ENCODE assay signal across 19 mouse cellular contexts in the genomic region with DNA sequence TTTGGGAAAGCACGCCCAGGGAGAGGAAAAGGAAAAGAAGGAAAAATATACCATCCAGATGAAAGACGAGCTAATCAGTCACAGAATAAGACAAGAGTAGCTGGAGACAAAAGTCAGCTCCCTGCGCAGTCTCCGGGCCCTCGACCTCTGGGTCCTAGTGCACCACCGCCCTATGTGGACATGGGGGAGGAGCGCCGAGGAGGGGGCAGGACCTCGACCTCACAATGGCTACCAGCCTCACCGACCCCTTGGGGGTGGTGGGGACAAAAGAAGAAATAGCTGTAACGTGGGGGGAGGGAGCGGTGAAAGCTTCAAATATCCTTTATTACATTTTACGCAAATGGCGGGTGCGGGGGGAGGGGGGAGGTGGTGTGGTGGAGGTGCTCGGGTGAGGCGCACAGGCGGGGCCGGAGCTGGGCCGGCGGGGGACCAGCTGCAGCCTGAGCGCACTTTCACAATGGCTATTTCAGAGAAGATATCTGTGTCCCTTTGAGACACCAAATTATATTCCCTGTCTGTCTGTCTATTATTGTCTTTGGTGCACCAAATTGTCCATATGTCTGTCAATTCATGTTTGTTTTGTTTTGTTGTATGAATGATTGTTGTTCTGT. TPM values are rescaled to one million over a fixed set of nuclear protein-coding genes. Genes with fewer than 3 reads are reported as not detected.
DNase-seq lines count a peak whose midpoint lies in the region; ATAC-seq and TF ChIP-seq lines count a peak whose summit lies in the region.
"Had no signal": no experiment of that assay in that cellular context is flagged by ENCODE, and none has a peak within 500 bp of the region (broad histone marks: within the 10 kb centered on the region; RNA-seq: fewer than 3 reads in every experiment).

No protein-coding gene starts in this region.

- no peak for DNase-seq in layer of hippocampus, adult 2 months (ENCODE audit: low spot score in 2 of 2)
- no peak for DNase-seq in layer of hippocampus, adult 18-20 months (ENCODE audit: low spot score in 2 of 2)
- DNase-seq in cerebellum, adult 9-10 months, result peak; percentile 15
- DNase-seq in hindbrain, embryonic 10.5 days (ENCODE audit: low spot score), result peak; percentile 29
- peak; percentile 47 for DNase-seq in midbrain, postnatal 0 days (ENCODE audit: low spot score)
- DNase-seq in thymus, adult 2 months, result no peak
- no peak for DNase-seq in heart, postnatal 10 days
- no peak for DNase-seq in lung, postnatal 0 days (ENCODE audit: low spot score)
- DNase-seq: adrenal gland, adult 2 months; heart, postnatal 14 days; kidney, adult 8-10 months; lung, postnatal 4 days had no signal

- TF ChIP-seq EP300 in lung, postnatal 0 days (IDR thresholded peaks at IDR 0.05), result no peak

- WGBS in hindbrain, embryonic 10.5 days, result 75% methylated on average over 22 of the region's 22 CpGs
- WGBS in midbrain, postnatal 0 days, result 74% methylated on average over 22 of the region's 22 CpGs
- 94% methylated on average over 22 of the region's 22 CpGs for WGBS in thymus, adult 2 months
- 89% methylated on average over 22 of the region's 22 CpGs for WGBS in lung, postnatal 0 days

- H3K27ac ChIP-seq in layer of hippocampus, adult 2 months, result no peak overlapping the region
- peak overlapping the region; percentile 23 for H3K27ac ChIP-seq in hindbrain, embryonic 10.5 days
- no peak overlapping the region for H3K27ac ChIP-seq in midbrain, postnatal 0 days (ENCODE audit: low read depth, low read length)
- no peak overlapping the region for H3K27ac ChIP-seq in thymus, adult 2 months (ENCODE audit: control insufficient read depth, insufficient read depth, low read length)
- no peak overlapping the region for H3K27ac ChIP-seq in lung, postnatal 0 days (ENCODE audit: low read length)
- H3K27ac ChIP-seq: embryonic facial prominence, embryonic 13.5 days; liver, embryonic 14.5 days had no signal

- H3K4me1 ChIP-seq in hindbrain, embryonic 10.5 days (replicated peaks), result no peaks in the 10 kb centered on the region
- no peaks in the 10 kb centered on the region for H3K4me1 ChIP-seq in midbrain, postnatal 0 days (ENCODE audit: insufficient read depth, low read length)
- H3K4me1 ChIP-seq in thymus, adult 2 months (replicated peaks; ENCODE audit: control insufficient read depth, insufficient read depth, low read length), result no peaks in the 10 kb centered on the region
- H3K4me1 ChIP-seq in lung, postnatal 0 days (ENCODE audit: insufficient read depth, low read depth, low read length), result no peaks in the 10 kb centered on the region
- H3K4me1 ChIP-seq: embryonic facial prominence, embryonic 13.5 days had no signal

- intact Hi-C loops in heart, postnatal 10 days (cut with DNase I), result no loop called here

- no peaks in the 10 kb centered on the region for H3K27me3 ChIP-seq in hindbrain, embryonic 10.5 days (ENCODE audit: insufficient read depth, poor library complexity, severe bottlenecking)
- no peaks in the 10 kb centered on the region for H3K27me3 ChIP-seq in midbrain, postnatal 0 days (ENCODE audit: insufficient read depth, low read length)
- H3K27me3 ChIP-seq in thymus, adult 2 months (ENCODE audit: control insufficient read depth, insufficient read depth, low read length), result no peaks in the 10 kb centered on the region
- H3K27me3 ChIP-seq in lung, postnatal 0 days (replicated peaks; ENCODE audit: insufficient read depth, low read length), result no peaks in the 10 kb centered on the region
- H3K27me3 ChIP-seq: embryonic facial prominence, embryonic 13.5 days had no signal

- TF ChIP-seq CTCF in layer of hippocampus, adult 2 months (conservative IDR thresholded peaks at IDR 0.05), result no peak
- no peak for TF ChIP-seq CTCF in midbrain, postnatal 0 days (IDR thresholded peaks at IDR 0.05)
- TF ChIP-seq CTCF in thymus, adult 2 months (IDR thresholded peaks at IDR 0.05; ENCODE audit: borderline replicate concordance, control insufficient read depth, extremely low read depth, insufficient read depth, low read length, poor library complexity), result no peak
- no peak for TF ChIP-seq CTCF in lung, postnatal 0 days (IDR thresholded peaks at IDR 0.05)

- ATAC-seq in midbrain, postnatal 0 days (ENCODE audit: low FRiP score), result peak; percentile 65; the same call in 1 of the 2 replicates
- ATAC-seq in lung, postnatal 0 days, result no peak
- ATAC-seq: CD4-positive, CD25-positive, alpha-beta regulatory T cell, adult 4 months had no signal

- 0 out of 2 replicates have a peak, but pooled peaks cover 4% of the 10 kb centered on the region for H3K36me3 ChIP-seq in hindbrain, embryonic 10.5 days
- no peaks in the 10 kb centered on the region for H3K36me3 ChIP-seq in midbrain, postnatal 0 days (ENCODE audit: insufficient read depth, low read length)
- no peaks in the 10 kb centered on the region for H3K36me3 ChIP-seq in thymus, adult 2 months (ENCODE audit: control insufficient read depth, insufficient read depth, low read length)
- no peaks in the 10 kb centered on the region for H3K36me3 ChIP-seq in lung, postnatal 0 days (ENCODE audit: insufficient read depth, low read length)
- H3K36me3 ChIP-seq: embryonic facial prominence, embryonic 13.5 days had no signal

- no peak overlapping the region for H3K9ac ChIP-seq in midbrain, postnatal 0 days (replicated peaks; ENCODE audit: low read length, poor library complexity, severe bottlenecking)
- H3K9ac ChIP-seq in lung, postnatal 0 days (replicated peaks; ENCODE audit: low read depth), result no peak overlapping the region
- H3K9ac ChIP-seq: embryonic facial prominence, embryonic 13.5 days; liver, embryonic 14.5 days had no signal

- peaks cover 20% of the 10 kb centered on the region; the same call in 1 of the 2 replicates for H3K9me3 ChIP-seq in hindbrain, embryonic 10.5 days
- H3K9me3 ChIP-seq in midbrain, postnatal 0 days (ENCODE audit: low read length), result no peaks in the 10 kb centered on the region
- H3K9me3 ChIP-seq in lung, postnatal 0 days (ENCODE audit: low read length), result no peaks in the 10 kb centered on the region

- H3K4me3 ChIP-seq in layer of hippocampus, adult 2 months, result peak overlapping the region; percentile 11; the same call in 1 of the 2 replicates
- H3K4me3 ChIP-seq in hindbrain, embryonic 10.5 days, result peak overlapping the region; percentile 18
- H3K4me3 ChIP-seq in midbrain, postnatal 0 days (ENCODE audit: low read depth, low read length), result peak overlapping the region; percentile 13; the same call in 1 of the 2 replicates
- H3K4me3 ChIP-seq in thymus, adult 2 months (ENCODE audit: control insufficient read depth, insufficient read depth, low read length), result no peak overlapping the region
- H3K4me3 ChIP-seq in lung, postnatal 0 days (ENCODE audit: low read depth, low read length), result no peak overlapping the region
- H3K4me3 ChIP-seq: embryonic facial prominence, embryonic 13.5 days; myocyte had no signal

- no peak for TF ChIP-seq POLR2A in thymus, adult 2 months (IDR thresholded peaks at IDR 0.05; ENCODE audit: control insufficient read depth, extremely low read depth, insufficient read depth, low read length, poor library complexity)

- H3K4me2 ChIP-seq in midbrain, postnatal 0 days (ENCODE audit: low read depth, low read length, poor library complexity, severe bottlenecking), result no peak overlapping the region
- no peak overlapping the region for H3K4me2 ChIP-seq in lung, postnatal 0 days (replicated peaks; ENCODE audit: low read depth, low read length)
- H3K4me2 ChIP-seq: embryonic facial prominence, embryonic 13.5 days had no signal

RNA-seq across cellular contexts. Expression of a gene that starts 30.3 kb away (rescaled TPM):
- not detected for total RNA-seq in layer of hippocampus, adult 2 months (2021)
- not detected for total RNA-seq in layer of hippocampus, adult 18-20 months (2021)
- polyA plus RNA-seq in hindbrain, embryonic 10.5 days (2016; fragmentation: Nextera tagmentation; extraction: Ambion mirVana), result not detected in 2 replicates
- not detected in 2 replicates for total RNA-seq in midbrain, postnatal 0 days (2014; rRNA removed)
- polyA plus RNA-seq in midbrain, postnatal 0 days (2015; fragmentation: Nextera tagmentation; extraction: Ambion mirVana), result 0.15 and 0.19 TPM in 2 replicates
- polyA plus RNA-seq in thymus, adult 2 months (2012; rRNA removed), result 0.12 and 0.15 TPM in 2 replicates
- total RNA-seq in heart, postnatal 10 days (2021), result not detected
- polyA plus RNA-seq in lung, postnatal 0 days (2015; fragmentation: Nextera tagmentation; extraction: Ambion mirVana), result 0.45 and 0.57 TPM in 2 replicates
- total RNA-seq: adrenal gland, adult 2 months; granulocyte monocyte progenitor cell, adult 5-6 weeks; heart, postnatal 14 days; left cerebral cortex, postnatal 25 days had no signal
- polyA plus RNA-seq: adrenal gland, adult 2 months; liver, embryonic 14.5 days; myocyte; testis, adult 2 months had no signal

RNA-seq across cellular contexts. Expression of a gene that starts 47.0 kb away (rescaled TPM):
- total RNA-seq in layer of hippocampus, adult 2 months (2021), result 1 to 10 TPM; 4.2 to 4.5 TPM
- 1 to 10 TPM; 4.5 to 4.8 TPM for total RNA-seq in layer of hippocampus, adult 18-20 months (2021)
- 9.3 and 10.0 TPM in 2 replicates for polyA plus RNA-seq in hindbrain, embryonic 10.5 days (2016; fragmentation: Nextera tagmentation; extraction: Ambion mirVana)
- 10.7 and 12.4 TPM in 2 replicates for total RNA-seq in midbrain, postnatal 0 days (2014; rRNA removed)
- polyA plus RNA-seq in midbrain, postnatal 0 days (2015; fragmentation: Nextera tagmentation; extraction: Ambion mirVana), result 8.9 TPM in 2 replicates
- 19.6 and 19.7 TPM in 2 replicates for polyA plus RNA-seq in thymus, adult 2 months (2012; rRNA removed)
- 10 to 100 TPM in 1 of 2 experiments, 1 to 10 TPM in 1; 8.6 to 13.0 TPM for total RNA-seq in heart, postnatal 10 days (2021)
- 46.3 and 63.1 TPM in 2 replicates for polyA plus RNA-seq in lung, postnatal 0 days (2015; fragmentation: Nextera tagmentation; extraction: Ambion mirVana)

Comparison
In these comparisons a context has a peak if more than half of its experiments do, and no peak if none do; other contexts are left out.
1. DNase-seq: peak in cerebellum, adult 9-10 months (single experiment), hindbrain, embryonic 10.5 days (single experiment) and midbrain, postnatal 0 days (single experiment); none in layer of hippocampus, adult 2 months (0 of 2), layer of hippocampus, adult 18-20 months (0 of 2), thymus, adult 2 months (single experiment), heart, postnatal 10 days (0 of 2) and lung, postnatal 0 days (single experiment).
2. H3K4me3 ChIP-seq: peak in layer of hippocampus, adult 2 months (single experiment), hindbrain, embryonic 10.5 days (single experiment) and midbrain, postnatal 0 days (single experiment); none in thymus, adult 2 months (single experiment) and lung, postnatal 0 days (single experiment).